Mouse (Mus musculus) intestine, postnatal 0 days (tissue): ENCODE measurements around the gene Gsg1l. TPM values are rescaled to one million over a fixed set of nuclear protein-coding genes. Genes with fewer than 3 reads are reported as not detected.

Experiments
- ATAC-seq: fragments of 200-750 bp; cut with Nextera tagmentation; 2 replicates; pipeline ENCODE4 v1.8.0; 2017; ENCODE audit warnings: mild to moderate bottlenecking, moderate TSS enrichment, moderate library complexity
- H3K27ac ChIP-seq: fragments of 300-500 bp; sonication (generic); 2 replicates; pipeline ENCODE4 v1.5.1; 2014; ENCODE audit warnings: mild to moderate bottlenecking, low read depth, low read length, moderate library complexity
- H3K27me3 ChIP-seq: fragments of 300-500 bp; sonication (generic); replicated peaks from 2 replicates; pipeline ENCODE4 v1.6.1; 2014; ENCODE audit warnings: low read length, mixed read lengths; ENCODE audit not compliant: control insufficient read depth, insufficient read depth
- H3K36me3 ChIP-seq: fragments of 300-500 bp; sonication (generic); 2 replicates; pipeline ENCODE4 v1.6.1; 2014; ENCODE audit warnings: mild to moderate bottlenecking, moderate library complexity; ENCODE audit not compliant: control insufficient read depth, insufficient read depth
- H3K4me1 ChIP-seq: fragments of 300-500 bp; sonication (generic); replicated peaks from 2 replicates; pipeline ENCODE4 v1.6.1; 2014; ENCODE audit warnings: antibody characterized with exemption, low read length, mixed read lengths; ENCODE audit not compliant: control insufficient read depth, insufficient read depth
- H3K4me2 ChIP-seq: fragments of 300-500 bp; sonication (generic); replicated peaks from 2 replicates; pipeline ENCODE4 v1.6.1; 2014; ENCODE audit warnings: low read depth, mild to moderate bottlenecking, moderate library complexity
- H3K4me3 ChIP-seq: fragments of 300-500 bp; sonication (generic); 2 replicates; pipeline ENCODE4 v1.5.1; 2014; ENCODE audit warnings: low read depth, low read length
- H3K9ac ChIP-seq: fragments of 300-500 bp; sonication (generic); 2 replicates; pipeline ENCODE4 v1.6.1; 2014; ENCODE audit warnings: mild to moderate bottlenecking, low read depth, low read length
- H3K9me3 ChIP-seq: fragments of 300-500 bp; sonication (generic); 2 replicates; pipeline ENCODE4 v1.6.1; 2016; ENCODE audit warnings: mixed run types; ENCODE audit not compliant: control insufficient read depth
- CTCF ChIP-seq: sonication (generic); IDR thresholded peaks from 2 replicates; pipeline ENCODE4 v1.5.1; 2016; ENCODE audit warnings: low read depth, mild to moderate bottlenecking, control low read depth, antibody characterized with exemption, moderate library complexity
- WGBS: fragments of 180-500 bp; shearing (Covaris S2); extraction: QIAGEN DNeasy Blood & Tissue Kit; methylation state at CpG from one replicate; pipeline ENCODE4 v1.1.7; 2014; 5-methylcytosine and 5-hydroxymethylcytosine counted together
- polyA plus RNA-seq: library from polyadenylated mRNA; unstranded; fragments of >200 nt; fragmentation: Nextera tagmentation; extraction: Ambion mirVana; gene quantifications from 2 replicates; pipeline ENCODE4 v1.2.1, GENCODE M21; 2015

Gene Gsg1l
- polyA plus RNA-seq, 1 experiment from 2014 or later: 0.52 TPM

DNA sequence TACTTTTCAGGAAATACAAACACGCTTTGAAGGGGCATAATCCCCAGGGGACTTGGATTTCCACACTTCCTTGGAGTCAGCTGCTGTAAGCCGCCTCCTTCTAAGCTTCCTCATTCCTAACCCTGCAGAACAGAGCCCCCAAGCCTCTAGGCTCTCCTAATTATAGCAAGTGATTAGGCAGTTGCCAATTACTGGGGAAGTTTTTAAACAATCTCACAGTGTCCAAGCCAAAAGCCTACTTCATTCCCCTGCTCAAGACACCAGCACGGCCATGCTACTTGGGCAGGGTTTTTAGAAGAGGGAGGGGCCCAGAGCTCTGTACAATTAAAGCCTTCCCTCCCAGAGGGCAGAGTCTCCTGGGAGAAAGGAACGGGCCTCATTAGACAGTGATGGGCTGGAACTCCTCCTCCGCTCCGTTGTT, 4.1 kb upstream of the Gsg1l start:
- 14% methylated on average over 6 of the region's 6 CpGs for WGBS
- no peak for ATAC-seq
- no peak for TF ChIP-seq CTCF
- Histone ChIP-seq H3K9me3 (no peaks in the 10 kb centered on the region), H3K27me3 (peaks cover 24% of the 10 kb centered on the region), H3K9ac (no peak overlapping the region), H3K4me1 (0 out of 2 replicates have a peak, but pooled peaks cover 2% of the 10 kb centered on the region), H3K27ac (no peak overlapping the region), H3K36me3 (no peaks in the 10 kb centered on the region), H3K4me3 (no peak overlapping the region), H3K4me2 (no peak overlapping the region; the same call in 1 of the 2 replicates)

DNA sequence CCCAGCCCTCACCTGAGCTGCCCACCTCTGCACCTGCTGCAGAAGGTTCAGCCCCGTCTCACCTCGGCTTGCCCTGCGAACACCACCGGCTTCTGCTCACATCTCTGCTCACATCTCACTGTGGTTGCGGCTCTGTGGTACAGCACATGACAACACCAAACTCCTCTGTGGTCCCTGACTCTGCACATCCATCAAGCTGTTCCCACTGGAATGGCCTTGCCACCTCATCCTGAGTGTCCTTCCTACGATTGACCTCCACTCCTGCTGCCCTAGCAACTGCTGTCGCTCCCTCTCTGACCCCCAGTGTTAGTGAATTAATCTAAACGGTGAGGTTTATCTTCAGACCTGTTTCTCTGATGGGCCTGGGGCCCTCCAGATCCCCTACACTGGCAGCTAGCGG, 2.9 kb upstream of the Gsg1l start:
- Histone ChIP-seq H3K9me3 (no peaks in the 10 kb centered on the region), H3K27me3 (peaks cover 36% of the 10 kb centered on the region), H3K4me3 (no peak overlapping the region), H3K4me2 (no peak overlapping the region), H3K27ac (no peak overlapping the region), H3K4me1 (0 out of 2 replicates have a peak, but pooled peaks cover 2% of the 10 kb centered on the region), H3K36me3 (no peaks in the 10 kb centered on the region), H3K9ac (no peak overlapping the region)
- WGBS: 92% methylated on average over 9 of the region's 9 CpGs
- no peak for TF ChIP-seq CTCF
- no peak for ATAC-seq

DNA sequence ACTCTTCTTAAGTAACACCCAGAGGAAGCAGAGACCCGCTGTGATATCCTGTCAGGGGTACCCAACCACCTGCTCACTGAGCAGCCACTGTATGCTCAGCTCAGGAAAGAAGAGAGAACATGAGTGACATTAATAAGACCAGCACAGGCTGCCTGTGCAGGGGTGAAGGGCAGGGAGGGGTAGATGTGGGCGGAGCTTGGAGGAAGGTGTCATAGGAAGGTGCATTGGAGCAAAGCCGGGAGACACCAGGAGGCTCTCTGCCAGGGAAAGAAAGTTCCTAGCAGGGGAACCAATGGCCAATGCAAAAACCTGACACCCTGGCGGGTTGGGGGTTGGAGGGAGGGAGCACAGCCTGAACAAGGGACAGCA, 1.8 kb upstream of the Gsg1l start:
- Histone ChIP-seq H3K9ac (no peak overlapping the region), H3K4me3 (no peak overlapping the region), H3K9me3 (no peaks in the 10 kb centered on the region), H3K4me1 (0 out of 2 replicates have a peak, but pooled peaks cover 2% of the 10 kb centered on the region), H3K27me3 (peaks cover 39% of the 10 kb centered on the region), H3K4me2 (no peak overlapping the region), H3K36me3 (no peaks in the 10 kb centered on the region), H3K27ac (no peak overlapping the region)
- no peak for ATAC-seq
- TF ChIP-seq CTCF: no peak
- 28% methylated on average over 4 of the region's 4 CpGs for whole genome bisulfite sequencing

DNA sequence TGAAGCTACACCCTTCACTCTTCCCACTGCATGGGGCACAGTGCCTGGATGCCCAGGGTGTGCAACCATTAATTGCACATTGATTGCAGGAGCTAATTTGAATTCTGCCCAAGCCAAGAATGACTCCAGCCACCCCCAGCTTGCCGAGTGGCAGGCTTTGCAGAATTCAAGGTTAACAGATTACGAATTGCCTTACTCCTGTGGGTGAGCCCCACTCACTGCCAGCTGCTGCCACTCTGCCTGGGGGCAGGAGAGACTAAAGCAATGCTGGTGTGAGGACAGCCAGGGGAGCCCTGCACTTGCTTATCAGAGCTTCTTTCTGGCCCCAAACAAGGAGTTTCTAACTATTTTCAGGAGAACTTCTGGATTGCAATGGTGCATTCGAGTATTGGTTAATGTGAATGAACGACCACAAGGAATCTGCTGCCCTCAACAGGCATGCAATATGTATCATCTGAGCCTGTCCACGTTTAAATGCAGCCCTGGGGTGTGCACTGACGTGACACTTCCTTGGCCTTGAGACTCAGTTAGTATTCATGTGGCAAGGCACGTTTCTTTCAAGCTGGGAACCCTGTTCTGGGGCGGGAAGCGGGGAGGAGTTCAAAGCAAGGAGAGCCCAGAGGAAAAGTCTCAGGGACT, 1.2 kb upstream of the Gsg1l start:
- H3K4me3 ChIP-seq: no peak overlapping the region
- H3K9me3 ChIP-seq: no peaks in the 10 kb centered on the region
- H3K9ac ChIP-seq: no peak overlapping the region
- peaks cover 39% of the 10 kb centered on the region for H3K27me3 ChIP-seq
- WGBS: 18% methylated on average over 9 of the region's 9 CpGs
- TF ChIP-seq CTCF: peak; percentile 61
- H3K4me1 ChIP-seq: 0 out of 2 replicates have a peak, but pooled peaks cover 2% of the 10 kb centered on the region
- no peak for ATAC-seq
- H3K36me3 ChIP-seq: no peaks in the 10 kb centered on the region
- no peak overlapping the region for H3K4me2 ChIP-seq
- no peak overlapping the region for H3K27ac ChIP-seq

DNA sequence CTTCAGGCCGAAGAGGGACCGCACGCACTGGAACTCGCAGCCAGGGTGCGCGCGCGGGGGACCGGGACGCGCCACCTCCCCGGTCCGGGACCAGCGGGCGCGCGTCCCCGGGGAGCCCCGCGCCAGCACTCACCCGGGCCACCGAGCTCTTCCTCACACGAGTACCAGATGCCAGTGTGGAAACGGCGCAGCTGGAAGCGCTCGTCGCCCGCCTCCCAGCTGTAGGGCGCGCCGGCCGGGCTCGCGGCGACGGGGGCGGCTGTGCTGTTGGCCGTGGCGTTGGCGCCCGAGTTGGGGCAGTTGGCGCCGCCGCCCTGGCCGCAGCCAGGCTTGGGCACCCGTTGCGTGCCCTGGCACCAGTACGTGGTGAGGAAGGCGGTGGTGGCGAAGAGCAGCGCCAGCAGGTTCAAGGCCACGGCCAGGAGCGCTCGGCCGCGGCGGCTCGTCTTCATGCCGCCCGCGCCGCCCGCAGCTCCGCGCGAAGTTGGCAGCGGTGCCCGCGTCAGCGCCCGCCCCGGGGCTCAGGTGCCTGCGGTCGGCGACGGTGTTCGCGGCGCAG, 405 bp downstream of the Gsg1l start:
- Histone ChIP-seq H3K4me2 (peak overlapping the region; percentile 79), H3K9ac (no peak overlapping the region), H3K4me1 (0 out of 2 replicates have a peak, but pooled peaks cover 2% of the 10 kb centered on the region), H3K27ac (no peak overlapping the region), H3K27me3 (peaks cover 39% of the 10 kb centered on the region), H3K4me3 (peak overlapping the region; percentile 44), H3K36me3 (no peaks in the 10 kb centered on the region), H3K9me3 (no peaks in the 10 kb centered on the region)
- TF ChIP-seq CTCF: no peak
- WGBS: under 1% methylated on average over 73 of the region's 80 CpGs
- ATAC-seq: no peak

DNA sequence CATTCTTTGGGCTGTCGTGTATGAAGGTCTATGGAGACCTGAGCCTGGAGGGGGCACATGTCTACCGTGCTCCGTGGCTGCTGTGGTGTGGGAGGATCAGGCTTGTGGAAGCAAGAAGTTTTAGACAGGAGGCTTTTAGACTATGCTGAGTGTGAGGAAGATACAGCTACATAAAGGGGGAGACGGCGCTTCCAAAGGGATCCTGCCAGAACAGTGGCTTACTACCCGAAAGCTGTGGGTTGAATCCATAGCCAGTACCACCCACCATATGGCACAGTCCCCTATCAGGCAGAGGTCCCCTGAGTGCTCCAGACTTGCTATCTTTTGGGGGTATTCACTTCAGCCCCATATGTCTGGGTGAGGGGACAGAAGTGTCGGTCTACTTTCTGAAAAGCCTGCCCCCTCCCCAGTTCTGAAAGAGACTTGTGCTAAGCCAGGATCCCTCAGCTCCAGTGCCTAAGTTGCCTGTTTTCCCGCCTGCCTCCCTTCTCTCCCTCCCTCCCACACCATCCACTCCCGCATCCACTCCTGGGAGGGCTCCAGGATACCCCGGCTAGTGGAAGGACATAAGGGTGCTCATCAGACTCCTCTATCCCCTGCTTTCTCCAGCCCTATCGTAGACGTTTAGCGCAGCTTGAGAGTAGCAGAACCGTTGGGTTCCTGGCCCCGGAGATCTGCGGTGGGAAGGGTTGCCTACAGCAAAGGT, 1.1 kb downstream of the Gsg1l start:
- H3K9ac ChIP-seq: no peak overlapping the region
- 26% methylated on average over 16 of the region's 16 CpGs for WGBS
- no peak for ATAC-seq

More for the DNA sequence above, 1.1 kb downstream of the Gsg1l start:
- H3K27me3 ChIP-seq: peaks cover 39% of the 10 kb centered on the region
- H3K27ac ChIP-seq: no peak overlapping the region
- H3K4me3 ChIP-seq: peak overlapping the region; percentile 44
- TF ChIP-seq CTCF: no peak
- H3K9me3 ChIP-seq: no peaks in the 10 kb centered on the region
- H3K36me3 ChIP-seq: no peaks in the 10 kb centered on the region
- no peaks in the 10 kb centered on the region for H3K4me1 ChIP-seq
- peak overlapping the region; percentile 79 for H3K4me2 ChIP-seq
